Mouse (Mus musculus) naive thymus-derived CD4-positive, alpha-beta T cell, adult 5 months (primary cell): ENCODE measurements around the gene Rps26. TPM values are rescaled to one million over a fixed set of nuclear protein-coding genes. Genes with fewer than 3 reads are reported as not detected.

ENCODE experiments used
- polyA plus RNA-seq: library from polyadenylated mRNA; unstranded; fragments of 100-300 nt; shearing (Covaris generic); gene quantifications from one replicate; pipeline ENCODE4 v1.2.1, GENCODE M21; 2017

Gene Rps26
- 770 TPM for polyA plus RNA-seq

GRCm38 (mm10) chr10:128626311-128627310 is at the start of gene Rps26:
Rps26 (minus strand) TSS chr10:128626747.

GRCm38 (mm10) chr10:128673763-128674468 is 47.4 kb upstream of the Rps26 start, which contains the start of gene Suox:
Suox (minus strand) TSS chr10:128674073.

GRCm38 (mm10) chr10:128645111-128646011 is 18.8 kb upstream of the Rps26 start, which contains the start of gene Ikzf4:
Ikzf4 (minus strand) TSS chr10:128645991.

GRCm38 (mm10) chr10:128589464-128590192 is 36.9 kb downstream of the Rps26 start, which contains the start of gene Erbb3:
Erbb3 (minus strand) TSS chr10:128589652.

Other genes with a start within 250 kb of the Rps26 start
- 4.8 TPM for gene Ankrd52, start 249.6 kb downstream of the Rps26 start, polyA plus RNA-seq
- not detected for gene Slc39a5, start 225.5 kb downstream of the Rps26 start, polyA plus RNA-seq
- 47.3 TPM for gene Nabp2, start 215.3 kb downstream of the Rps26 start, polyA plus RNA-seq
- gene Rnf41, start 215.1 kb downstream of the Rps26 start, polyA plus RNA-seq, result 23.1 TPM
- gene Smarcc2, start 167.5 kb downstream of the Rps26 start, polyA plus RNA-seq, result 93.1 TPM
- 1,093 TPM for gene Myl6, start 132.6 kb downstream of the Rps26 start, polyA plus RNA-seq
- 3.2 TPM for gene Myl6b, start 128.1 kb downstream of the Rps26 start, polyA plus RNA-seq
- gene Esyt1, start 100.9 kb downstream of the Rps26 start, polyA plus RNA-seq, result 269 TPM
- 32.4 TPM for gene Zc3h10, start 79.0 kb downstream of the Rps26 start, polyA plus RNA-seq
- 2,874 TPM for gene Rpl41, start 77.4 kb downstream of the Rps26 start, polyA plus RNA-seq
- 27.6 TPM for gene Pa2g4, start 60.8 kb downstream of the Rps26 start, polyA plus RNA-seq
- gene Erbb3, start 37.1 kb downstream of the Rps26 start, polyA plus RNA-seq, result 1.2 TPM
- 7.6 TPM for gene Ikzf4, start 19.2 kb upstream of the Rps26 start, polyA plus RNA-seq
- 18.4 TPM for gene Suox, start 47.3 kb upstream of the Rps26 start, polyA plus RNA-seq
- 26.5 TPM for gene Rab5b, start 69.5 kb upstream of the Rps26 start, polyA plus RNA-seq
- gene Pmel, start 77.4 kb upstream of the Rps26 start, polyA plus RNA-seq, result 6.4 TPM
- gene Cdk2, start 78.3 kb upstream of the Rps26 start, polyA plus RNA-seq, result 36.7 TPM
- gene Dgka, start 118.1 kb upstream of the Rps26 start, polyA plus RNA-seq, result 1,128 TPM
- 31.8 TPM for gene Pym1, start 121.1 kb upstream of the Rps26 start, polyA plus RNA-seq
- not detected for gene Mmp19, start 164.2 kb upstream of the Rps26 start, polyA plus RNA-seq
- gene Dnajc14, start 177.3 kb upstream of the Rps26 start, polyA plus RNA-seq, result 54.8 TPM
- gene Tmem198b, start 177.6 kb upstream of the Rps26 start, polyA plus RNA-seq, result 5.8 TPM
- 109 TPM for gene Sarnp, start 190.6 kb upstream of the Rps26 start, polyA plus RNA-seq
- 26.9 TPM for gene Ormdl2, start 194.9 kb upstream of the Rps26 start, polyA plus RNA-seq